Mouse (Mus musculus) midbrain, postnatal 0 days (tissue): ENCODE data around the gene Hus1b. TPM values are rescaled to one million over a fixed set of nuclear protein-coding genes. Genes with fewer than 3 reads are reported as not detected.

Source experiments
- ATAC-seq: fragments of 200-750 bp; cut with Nextera tagmentation; 2 replicates; pipeline ENCODE4 v1.8.0; 2017; ENCODE audit warnings: moderate number of reproducible peaks, mild to moderate bottlenecking, moderate TSS enrichment, moderate library complexity; ENCODE audit not compliant: low FRiP score
- DNase-seq: peaks from one replicate; pipeline ENCODE4 v3.0.0-alpha.2; 2015; ENCODE audit warnings: low spot score
- H3K27ac ChIP-seq: fragments of 300-500 bp; sonication (generic); 2 replicates; pipeline ENCODE4 v1.5.1; 2014; ENCODE audit warnings: low read depth, mild to moderate bottlenecking, low read length, mixed read lengths
- H3K27me3 ChIP-seq: fragments of 300-500 bp; sonication (generic); 2 replicates; pipeline ENCODE4 v1.6.1; 2014; ENCODE audit warnings: low read length, control low read depth, mixed read lengths; ENCODE audit not compliant: insufficient read depth
- H3K36me3 ChIP-seq: fragments of 300-500 bp; sonication (generic); 2 replicates; pipeline ENCODE4 v1.6.1; 2014; ENCODE audit warnings: low read length, control low read depth, mixed read lengths; ENCODE audit not compliant: insufficient read depth
- H3K4me1 ChIP-seq: fragments of 300-500 bp; sonication (generic); 2 replicates; pipeline ENCODE4 v1.6.1; 2014; ENCODE audit warnings: mild to moderate bottlenecking, control low read depth, antibody characterized with exemption, low read length, mixed read lengths; ENCODE audit not compliant: insufficient read depth
- H3K4me2 ChIP-seq: fragments of 300-500 bp; sonication (generic); 2 replicates; pipeline ENCODE4 v1.6.1; 2014; ENCODE audit warnings: low read depth, mild to moderate bottlenecking, low read length, mixed read lengths; ENCODE audit not compliant: poor library complexity, severe bottlenecking
- H3K4me3 ChIP-seq: fragments of 300-500 bp; sonication (generic); 2 replicates; pipeline ENCODE4 v1.5.1; 2014; ENCODE audit warnings: low read depth, mild to moderate bottlenecking, low read length, moderate library complexity
- H3K9ac ChIP-seq: fragments of 300-500 bp; sonication (generic); replicated peaks from 2 replicates; pipeline ENCODE4 v1.6.1; 2014; ENCODE audit warnings: mild to moderate bottlenecking, low read length, moderate library complexity, mixed read lengths; ENCODE audit not compliant: poor library complexity, severe bottlenecking
- H3K9me3 ChIP-seq: fragments of 300-500 bp; sonication (generic); 2 replicates; pipeline ENCODE4 v1.6.1; 2016; ENCODE audit warnings: low read length, control low read depth
- CTCF ChIP-seq: IDR thresholded peaks from 2 replicates; pipeline ENCODE4 v1.5.1; 2016; ENCODE audit warnings: antibody characterized with exemption, mild to moderate bottlenecking
- WGBS: fragments of 180-500 bp; shearing (Covaris S2); extraction: QIAGEN DNeasy Blood & Tissue Kit; methylation state at CpG from one replicate; pipeline ENCODE4 v1.1.7; 2014; 5-methylcytosine and 5-hydroxymethylcytosine counted together
- polyA plus RNA-seq: library from polyadenylated mRNA; unstranded; fragments of >200 nt; fragmentation: Nextera tagmentation; extraction: Ambion mirVana; gene quantifications from 2 replicates; pipeline ENCODE4 v1.2.1, GENCODE M21; 2015
- total RNA-seq: library from RNA; depleted of rRNA; stranded (reverse); fragments of >200 nt; gene quantifications from 2 replicates; pipeline ENCODE4 v1.2.3, GENCODE M21; 2014; rRNA removed

The Hus1b gene
- total RNA-seq (0.66 and 0.99 TPM in 2 replicates), polyA plus RNA-seq (not detected in 2 replicates)

DNA sequence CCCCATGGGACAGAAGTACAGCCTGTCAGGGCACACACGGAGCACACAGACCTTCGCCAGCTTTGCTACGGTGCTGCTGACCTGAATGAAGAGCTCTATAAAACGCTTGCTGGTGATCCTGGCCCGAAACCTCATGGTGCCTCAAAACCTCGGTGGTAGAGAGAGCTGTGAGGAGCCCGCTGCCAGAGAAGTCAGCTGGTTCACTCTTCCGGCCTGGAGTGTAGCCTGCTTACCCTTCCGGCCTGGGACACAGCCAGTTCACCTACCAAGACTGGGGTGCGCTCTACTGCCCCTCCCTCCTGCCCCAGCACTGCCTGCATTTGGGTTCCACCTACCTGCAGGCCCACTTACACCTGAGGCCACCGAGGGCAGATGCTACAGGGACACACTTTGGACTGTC is at the start of gene Hus1b:
TSS of gene Hus1b (minus strand) at position 220 of the 400 bp plus-strand sequence.
- Histone ChIP-seq H3K36me3 (0 out of 2 replicates have a peak, but pooled peaks cover 3% of the 10 kb centered on the region), H3K4me2 (no peak within 1 kb of the TSS), H3K4me1 (no peaks in the 10 kb centered on the region), H3K9ac (no peak within 1 kb of the TSS), H3K9me3 (no peaks in the 10 kb centered on the region), H3K27me3 (no peaks in the 10 kb centered on the region), H3K4me3 (no peak within 1 kb of the TSS), H3K27ac (no peak within 1 kb of the TSS)
- no peak for DNase-seq
- TF ChIP-seq CTCF: no peak
- 96% methylated on average over 11 of the region's 11 CpGs for WGBS
- no peak for ATAC-seq

GRCm38 (mm10) chr13:30994249-30994858 is 46.8 kb upstream of the Hus1b start:
- ATAC-seq (no peak), DNase-seq (no peak)
- H3K9me3 ChIP-seq: no peaks in the 10 kb centered on the region
- no peak overlapping the region for H3K4me2 ChIP-seq
- H3K27me3 ChIP-seq: no peaks in the 10 kb centered on the region
- WGBS: 81% methylated on average over 6 of the region's 6 CpGs
- H3K36me3 ChIP-seq: no peaks in the 10 kb centered on the region
- no peak overlapping the region for H3K9ac ChIP-seq
- no peak for TF ChIP-seq CTCF
- no peak overlapping the region for H3K4me3 ChIP-seq
- no peaks in the 10 kb centered on the region for H3K4me1 ChIP-seq
- H3K27ac ChIP-seq: no peak overlapping the region

DNA sequence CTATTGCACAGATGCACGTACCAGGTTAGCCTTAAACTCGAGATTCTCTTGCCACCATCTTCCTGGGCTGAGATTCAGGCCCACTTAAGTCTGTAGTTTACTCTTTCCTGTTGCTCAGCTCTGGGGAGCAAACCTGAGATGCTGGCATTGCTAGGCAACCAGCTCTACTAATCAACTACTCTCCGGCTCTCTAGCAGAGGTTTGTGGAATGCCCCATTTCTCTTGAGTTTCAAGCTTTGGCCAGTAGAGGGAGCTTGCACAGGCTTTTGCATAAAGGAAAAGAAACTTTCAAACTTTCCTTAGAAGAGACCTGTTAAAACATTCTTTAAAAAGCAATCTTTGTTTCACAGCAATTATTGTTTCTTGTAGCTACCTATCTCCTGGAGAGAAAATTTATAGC is 46.3 kb upstream of the Hus1b start:
- DNase-seq (peak; percentile 81), ATAC-seq (peak; percentile 53; the same call in 1 of the 2 replicates)
- H3K27ac ChIP-seq: no peak overlapping the region
- no peak overlapping the region for H3K4me3 ChIP-seq
- H3K9me3 ChIP-seq: no peaks in the 10 kb centered on the region
- no peaks in the 10 kb centered on the region for H3K4me1 ChIP-seq
- H3K27me3 ChIP-seq: no peaks in the 10 kb centered on the region
- WGBS: 29% methylated on average over 3 of the region's 3 CpGs
- TF ChIP-seq CTCF: peak; percentile 88
- H3K4me2 ChIP-seq: no peak overlapping the region
- no peak overlapping the region for H3K9ac ChIP-seq
- H3K36me3 ChIP-seq: no peaks in the 10 kb centered on the region

DNA sequence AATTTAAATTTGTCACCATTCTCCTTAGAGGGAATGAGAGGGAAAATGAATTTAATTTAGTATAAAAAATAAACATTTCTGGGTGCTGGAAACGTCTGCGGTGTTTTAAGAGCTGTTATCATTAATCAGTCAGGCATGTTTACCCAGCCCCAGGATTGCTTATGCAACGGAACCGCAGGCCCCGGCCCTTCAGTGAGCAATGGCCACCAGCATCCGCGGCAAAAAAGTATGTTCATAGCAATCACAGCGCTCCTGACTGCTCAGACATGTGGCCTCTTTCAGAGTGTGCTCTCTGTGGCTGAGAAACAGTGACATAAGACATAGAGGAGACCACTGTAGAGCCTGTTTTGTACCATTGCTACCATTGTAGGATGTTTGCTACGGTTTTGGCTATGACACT is 42.7 kb upstream of the Hus1b start:
- no peak overlapping the region for H3K9ac ChIP-seq
- no peak for ATAC-seq
- no peak for TF ChIP-seq CTCF
- no peak for DNase-seq
- no peaks in the 10 kb centered on the region for H3K36me3 ChIP-seq
- no peak overlapping the region for H3K4me3 ChIP-seq
- no peak overlapping the region for H3K27ac ChIP-seq
- no peak overlapping the region for H3K4me2 ChIP-seq
- no peaks in the 10 kb centered on the region for H3K4me1 ChIP-seq
- H3K9me3 ChIP-seq: no peaks in the 10 kb centered on the region
- 87% methylated on average over 9 of the region's 9 CpGs for WGBS
- H3K27me3 ChIP-seq: no peaks in the 10 kb centered on the region

DNA sequence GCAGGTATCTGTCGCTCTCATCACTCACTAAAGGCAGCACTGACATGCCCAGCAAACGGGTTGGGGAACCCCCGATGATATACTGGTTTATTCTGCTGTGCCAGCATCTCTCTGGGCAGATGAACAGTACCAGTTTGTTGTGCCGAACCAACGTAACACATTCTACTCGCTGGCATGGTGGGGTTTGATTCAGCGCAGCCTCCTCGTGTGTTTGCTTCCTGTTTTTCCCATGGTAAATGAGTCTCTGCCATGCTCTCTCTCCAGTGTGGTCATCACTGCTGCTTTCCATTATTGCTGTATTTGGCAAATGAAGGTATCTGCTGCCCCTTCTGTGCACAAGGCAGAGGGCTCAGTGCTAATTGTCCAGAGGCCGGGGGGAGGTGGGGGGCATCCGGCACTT is 42.2 kb upstream of the Hus1b start:
- Histone ChIP-seq H3K36me3 (no peaks in the 10 kb centered on the region), H3K27me3 (no peaks in the 10 kb centered on the region), H3K4me2 (no peak overlapping the region), H3K4me1 (no peaks in the 10 kb centered on the region), H3K9me3 (no peaks in the 10 kb centered on the region), H3K27ac (no peak overlapping the region), H3K9ac (no peak overlapping the region), H3K4me3 (no peak overlapping the region)
- no peak for TF ChIP-seq CTCF
- 86% methylated on average over 10 of the region's 10 CpGs for WGBS
- no peak for DNase-seq
- ATAC-seq: no peak

DNA sequence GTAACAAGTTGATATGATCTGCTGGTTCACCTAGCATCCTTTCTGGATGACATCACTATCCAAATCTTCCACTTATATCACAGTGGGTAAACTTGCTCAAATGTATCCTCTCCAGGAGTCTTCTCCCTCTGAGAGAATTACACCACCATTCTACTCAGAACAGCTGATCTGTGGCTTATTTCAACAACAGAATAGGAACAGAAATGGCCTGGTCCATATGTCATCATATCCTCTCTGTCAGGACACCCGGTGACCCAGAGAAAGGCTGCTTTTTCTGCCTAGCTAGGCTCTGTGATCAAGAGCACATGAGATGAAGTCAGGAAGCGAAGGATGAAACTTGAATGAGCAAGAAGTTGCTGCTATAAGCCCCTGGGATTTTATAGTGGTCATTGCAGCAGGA is 40.1 kb upstream of the Hus1b start:
- H3K36me3 ChIP-seq: no peaks in the 10 kb centered on the region
- 89% methylated on average over 2 of the region's 2 CpGs for WGBS
- DNase-seq (no peak), ATAC-seq (no peak)
- H3K4me3 ChIP-seq: no peak overlapping the region
- no peak for TF ChIP-seq CTCF
- no peak overlapping the region for H3K27ac ChIP-seq
- no peaks in the 10 kb centered on the region for H3K4me1 ChIP-seq
- H3K4me2 ChIP-seq: no peak overlapping the region
- no peaks in the 10 kb centered on the region for H3K9me3 ChIP-seq
- no peaks in the 10 kb centered on the region for H3K27me3 ChIP-seq
- H3K9ac ChIP-seq: no peak overlapping the region
